Mouse (Mus musculus): Measurements from ENCODE around the gene Cabin1.

The Cabin1 gene

GRCm38 (mm10) chr10:75667115-75667910 is 96.8 kb downstream of the Cabin1 start:
- peak; percentile 39 for DNase-seq (ENCODE audit: low read depth, low spot score)

GRCm38 (mm10) chr10:75666451-75667030 is 97.6 kb downstream of the Cabin1 start:
- no peak for DNase-seq (ENCODE audit: low read depth, low spot score)

GRCm38 (mm10) chr10:75664673-75665270 is 99.4 kb downstream of the Cabin1 start:
- DNase-seq (ENCODE audit: low read depth, low spot score): no peak

- no peak for DNase-seq (ENCODE audit: low read depth, low spot score)
These were observed 101.6 kb downstream of the Cabin1 start for GRCm38 (mm10) chr10:75662575-75662974.

- no peak for DNase-seq (ENCODE audit: low read depth, low spot score)
These were observed 102.3 kb downstream of the Cabin1 start for GRCm38 (mm10) chr10:75661876-75662275.

GRCm38 (mm10) chr10:75661381-75661780 is 102.8 kb downstream of the Cabin1 start:
- DNase-seq (ENCODE audit: low read depth, low spot score): no peak

- DNase-seq (ENCODE audit: low read depth, low spot score): no peak
These were observed 106.4 kb downstream of the Cabin1 start for GRCm38 (mm10) chr10:75657772-75658171.

- DNase-seq (ENCODE audit: low read depth, low spot score): no peak
These were observed 107.0 kb downstream of the Cabin1 start for GRCm38 (mm10) chr10:75657165-75657564.

GRCm38 (mm10) chr10:75654053-75654452 is 110.1 kb downstream of the Cabin1 start:
- DNase-seq (ENCODE audit: low read depth, low spot score): no peak

- no peak for DNase-seq (ENCODE audit: low read depth, low spot score)
These were observed 112.6 kb downstream of the Cabin1 start for GRCm38 (mm10) chr10:75651381-75652068.

GRCm38 (mm10) chr10:75650306-75650902 is 113.7 kb downstream of the Cabin1 start:
- DNase-seq (ENCODE audit: low read depth, low spot score): no peak

- no peak for DNase-seq (ENCODE audit: low read depth, low spot score)
These were observed 114.6 kb downstream of the Cabin1 start for GRCm38 (mm10) chr10:75649406-75649995.

GRCm38 (mm10) chr10:75649001-75649400 is 115.1 kb downstream of the Cabin1 start:
- DNase-seq (ENCODE audit: low read depth, low spot score): no peak

- DNase-seq (ENCODE audit: low read depth, low spot score): no peak
These were observed 116.0 kb downstream of the Cabin1 start for GRCm38 (mm10) chr10:75648091-75648490.

- DNase-seq (ENCODE audit: low read depth, low spot score): no peak
These were observed 116.8 kb downstream of the Cabin1 start for GRCm38 (mm10) chr10:75647362-75647761.

- no peak for DNase-seq (ENCODE audit: low read depth, low spot score)
These were observed 117.7 kb downstream of the Cabin1 start for GRCm38 (mm10) chr10:75646406-75646805.

- DNase-seq (ENCODE audit: low read depth, low spot score): no peak
These were observed 118.5 kb downstream of the Cabin1 start for GRCm38 (mm10) chr10:75645616-75646015.

- peak; percentile 41 for DNase-seq (ENCODE audit: low read depth, low spot score)
These were observed 120.3 kb downstream of the Cabin1 start, which contains the start of gene Susd2 for GRCm38 (mm10) chr10:75643741-75644343. Gene Susd2, minus strand, starts transcription at chr10:75644008.

- no peak for DNase-seq (ENCODE audit: low read depth, low spot score)
These were observed 121.2 kb downstream of the Cabin1 start for GRCm38 (mm10) chr10:75642891-75643290.

- no peak for DNase-seq (ENCODE audit: low read depth, low spot score)
These were observed 121.7 kb downstream of the Cabin1 start for GRCm38 (mm10) chr10:75642436-75642835.

GRCm38 (mm10) chr10:75641721-75642222 is 122.4 kb downstream of the Cabin1 start:
- DNase-seq (ENCODE audit: low read depth, low spot score): no peak
